Mouse (Mus musculus) ovary, postnatal 10 days (tissue): ENCODE measurements around the gene Lrrc25.
"Not testable (repeated sequence)": the region's sequence is repeated elsewhere in the genome, so short reads cannot be mapped to it uniquely, and the experiment has no call there.

Experiments used
- DNase-seq: peaks from one replicate; pipeline ENCODE4 v3.0.0; 2022; ENCODE audit warnings: low spot score

The Lrrc25 gene

DNA sequence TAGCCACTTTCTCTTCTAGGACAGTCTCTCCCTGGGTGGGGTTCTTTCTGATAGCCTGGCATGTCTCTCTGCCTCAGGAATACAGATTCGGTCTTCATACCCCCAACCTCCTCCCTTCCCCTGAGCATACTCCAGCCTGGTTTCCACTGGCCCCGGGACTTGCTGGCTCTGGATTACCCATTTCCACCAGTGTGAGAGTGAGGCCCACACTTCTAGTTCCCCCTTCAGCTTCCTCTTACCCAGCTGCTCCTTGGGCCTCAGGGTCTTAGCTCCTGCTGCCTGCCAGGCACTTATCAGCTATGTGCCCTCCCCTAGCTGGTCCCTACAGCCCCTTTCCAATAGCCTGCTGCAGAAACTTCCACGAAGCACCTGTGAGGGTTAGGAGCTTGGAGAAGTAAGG is at the start of gene Lrrc25:
Gene Lrrc25, plus strand, starts transcription at position 262 of the 400 bp plus-strand sequence.
- DNase-seq, result no peak

DNA sequence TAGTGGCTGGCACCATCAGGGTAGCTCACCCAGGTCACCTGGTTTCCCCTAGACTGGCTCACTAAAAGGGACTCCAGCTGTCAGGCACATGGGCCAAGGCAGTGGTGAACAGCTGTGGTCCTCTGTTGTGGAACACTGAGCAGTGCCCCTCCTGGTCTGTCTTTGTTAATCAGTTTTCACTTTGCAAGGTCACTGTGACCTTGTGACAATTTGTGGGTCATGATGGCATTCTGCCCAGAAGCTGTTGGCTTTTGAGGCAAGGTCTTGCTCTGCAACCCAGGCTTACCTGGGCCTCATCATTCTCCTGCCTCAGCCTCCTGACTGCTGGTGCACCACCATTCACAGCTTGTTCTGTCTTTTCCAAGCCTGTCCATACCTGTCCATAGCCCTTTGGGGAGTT is 45.6 kb upstream of the Lrrc25 start:
- DNase-seq, result no peak

DNA sequence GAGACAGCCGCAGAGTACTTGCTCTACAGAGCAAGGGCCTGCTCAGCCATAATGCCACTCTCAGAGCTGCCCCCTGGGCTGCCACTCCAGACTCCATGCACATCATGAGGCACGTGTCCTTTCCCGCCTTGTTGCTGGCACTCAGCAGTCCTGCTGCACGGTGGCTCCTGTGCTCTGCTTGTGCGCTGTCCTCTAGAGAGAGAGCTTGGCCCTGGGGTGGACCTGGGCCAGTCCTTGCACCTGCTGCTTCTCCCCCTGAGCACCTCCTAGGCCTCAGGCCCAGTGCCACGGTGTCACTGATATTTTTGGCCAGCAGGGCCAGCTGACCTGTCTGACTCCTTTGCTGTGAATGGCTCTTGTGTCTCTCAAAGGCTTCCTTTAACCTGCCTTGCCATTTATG is 45.0 kb upstream of the Lrrc25 start:
- no peak for DNase-seq

DNA sequence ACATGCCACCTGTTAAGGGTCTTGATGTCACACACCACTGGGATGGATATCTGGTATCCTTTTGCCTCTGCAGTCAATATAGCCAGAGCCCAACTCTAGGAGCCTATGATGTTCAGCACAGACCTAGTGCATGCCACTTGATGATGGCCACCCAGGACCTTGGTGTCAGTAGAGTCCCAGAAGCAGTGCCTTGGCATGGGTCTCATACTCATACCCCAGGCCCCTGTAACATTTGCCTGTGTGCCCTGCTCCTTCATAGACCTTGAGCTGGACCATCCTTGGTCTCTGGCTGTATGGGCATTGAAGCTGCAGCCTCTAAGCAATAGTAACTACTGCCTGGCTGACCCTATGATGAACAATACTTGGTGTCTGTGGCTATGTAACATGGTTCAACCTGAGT is 41.7 kb upstream of the Lrrc25 start:
- no peak for DNase-seq

DNA sequence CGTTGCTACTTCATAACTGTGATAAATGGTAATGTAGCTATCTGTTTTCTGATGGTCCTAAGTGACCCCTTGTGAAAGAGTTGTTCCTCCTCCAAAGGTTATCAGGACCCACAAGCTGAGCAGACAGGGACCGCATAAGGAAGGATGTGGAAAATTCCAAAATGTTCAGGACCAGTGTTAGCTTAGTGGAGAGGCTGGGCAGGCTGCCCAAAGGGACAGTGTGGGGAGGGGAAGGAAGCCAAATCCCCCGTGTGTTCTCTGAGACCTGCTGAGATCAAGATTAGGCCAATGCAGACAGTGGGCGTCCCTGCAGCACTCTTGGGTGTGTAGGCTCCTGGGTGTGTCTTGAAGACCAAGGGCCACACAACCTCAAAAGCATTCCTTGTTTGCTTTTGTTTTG is 41.0 kb upstream of the Lrrc25 start:
- no peak for DNase-seq

DNA sequence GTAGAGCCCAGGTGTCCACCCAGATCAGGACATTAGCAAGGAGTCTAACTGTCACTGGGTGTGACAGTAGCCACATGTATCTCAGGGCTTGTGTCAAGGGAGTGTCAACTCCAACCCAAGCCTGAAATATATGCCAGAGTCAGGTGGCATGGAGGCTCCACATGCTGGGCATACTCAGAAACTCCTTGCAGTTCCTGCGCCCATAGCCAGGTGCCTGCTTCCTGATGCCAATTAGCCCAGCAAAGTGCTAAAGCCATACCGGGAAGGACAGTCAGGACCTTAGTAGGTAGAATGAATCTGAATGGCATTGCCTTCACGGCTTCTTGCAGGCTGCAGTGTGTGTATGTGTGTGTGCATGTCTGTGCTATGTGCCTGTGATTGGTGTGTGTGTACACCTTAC is 38.7 kb upstream of the Lrrc25 start:
- no peak for DNase-seq

DNA sequence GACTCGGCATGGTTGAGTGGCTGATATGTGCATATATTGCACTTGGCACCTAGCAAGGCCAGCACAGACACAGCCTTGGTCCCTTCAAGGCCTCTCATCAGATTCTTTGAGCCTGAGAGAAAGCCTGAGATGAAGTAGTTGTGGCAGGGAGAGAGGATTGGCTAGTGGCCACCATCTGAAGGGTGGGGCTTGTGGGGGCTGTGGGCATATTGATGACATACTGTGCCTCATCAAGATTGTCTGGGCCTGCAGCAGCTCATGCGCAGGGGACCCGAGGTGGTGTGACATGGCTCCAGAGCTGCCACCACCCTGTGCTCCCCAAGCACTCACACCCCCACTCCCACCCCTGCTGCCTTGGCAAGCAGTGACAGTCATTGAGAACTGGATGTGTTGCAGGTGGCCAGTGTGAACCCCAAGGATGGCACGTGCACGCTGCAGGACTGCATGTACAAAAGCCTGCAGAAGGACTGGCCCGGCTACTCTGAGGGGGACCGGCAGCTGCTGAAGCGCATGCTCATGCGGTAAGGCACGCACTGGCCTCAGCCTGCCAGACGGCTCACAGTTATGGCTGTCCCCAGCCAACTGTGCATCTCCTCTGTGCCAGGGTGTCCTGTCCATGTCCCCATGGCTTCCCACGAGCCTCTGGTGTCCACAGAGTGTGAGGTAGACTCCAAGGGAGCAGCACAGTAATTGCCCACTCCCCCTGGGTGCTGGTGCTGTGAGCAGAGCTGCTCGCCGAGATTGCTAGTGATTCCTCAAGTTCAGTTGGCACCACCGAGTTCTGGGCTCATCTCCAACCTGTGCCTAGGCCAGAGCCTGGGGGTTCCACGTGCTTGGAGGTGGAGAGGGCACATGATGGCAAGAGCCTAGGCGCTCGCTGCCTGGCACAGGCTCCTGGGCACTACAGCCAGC is 32.2 kb upstream of the Lrrc25 start:
- DNase-seq, result no peak

DNA sequence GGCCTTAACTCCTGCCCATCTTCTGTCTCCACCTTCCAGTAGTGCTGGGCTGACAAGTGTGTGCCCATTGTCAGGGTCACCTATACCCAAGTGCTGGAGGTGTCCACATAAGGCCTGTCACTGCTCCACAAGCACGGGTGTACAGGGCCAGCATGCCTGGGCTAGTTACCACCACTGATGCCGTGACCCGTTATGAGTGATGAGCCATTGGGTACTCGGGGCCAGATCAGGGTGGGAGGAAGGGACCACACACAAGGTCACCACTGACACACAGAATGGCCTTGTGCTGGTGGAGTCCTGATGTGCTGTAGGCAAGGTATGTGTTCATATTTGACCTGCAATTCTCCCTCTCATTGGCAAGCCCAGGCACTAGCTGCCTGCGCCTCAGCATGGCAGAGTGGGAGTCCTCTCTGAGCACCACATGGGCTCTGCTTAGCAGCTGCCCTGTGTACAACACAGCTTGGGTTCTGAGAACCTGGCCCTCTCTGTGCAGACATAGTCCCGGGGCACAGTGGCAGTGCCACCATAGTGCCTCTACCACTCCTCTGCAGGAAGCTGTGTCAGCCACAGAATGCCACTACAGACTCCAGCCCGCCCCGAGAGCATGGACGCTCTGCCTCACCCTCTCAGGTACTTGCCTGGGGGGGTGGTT is 31.2 kb upstream of the Lrrc25 start:
- DNase-seq, result no peak

DNA sequence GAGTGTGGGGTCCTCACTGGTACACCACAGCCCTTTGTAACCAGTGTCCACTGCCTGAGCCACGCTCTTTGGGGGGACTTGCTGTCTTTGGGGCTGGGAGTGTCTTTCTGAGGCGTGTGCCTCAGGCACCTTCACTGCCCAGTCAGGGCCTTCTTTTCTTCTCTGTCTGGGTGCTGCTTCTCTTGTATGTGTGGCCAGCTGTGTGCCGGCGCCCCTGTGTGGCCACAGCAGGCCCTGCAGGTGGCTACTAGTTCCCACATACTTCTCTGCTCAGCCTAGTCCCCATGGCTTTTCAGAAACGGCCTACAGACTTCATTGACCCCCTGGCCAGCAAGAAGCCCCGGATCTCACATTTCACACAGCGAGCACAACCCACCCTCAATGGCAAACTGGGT is 30.7 kb upstream of the Lrrc25 start:
- no peak for DNase-seq

DNA sequence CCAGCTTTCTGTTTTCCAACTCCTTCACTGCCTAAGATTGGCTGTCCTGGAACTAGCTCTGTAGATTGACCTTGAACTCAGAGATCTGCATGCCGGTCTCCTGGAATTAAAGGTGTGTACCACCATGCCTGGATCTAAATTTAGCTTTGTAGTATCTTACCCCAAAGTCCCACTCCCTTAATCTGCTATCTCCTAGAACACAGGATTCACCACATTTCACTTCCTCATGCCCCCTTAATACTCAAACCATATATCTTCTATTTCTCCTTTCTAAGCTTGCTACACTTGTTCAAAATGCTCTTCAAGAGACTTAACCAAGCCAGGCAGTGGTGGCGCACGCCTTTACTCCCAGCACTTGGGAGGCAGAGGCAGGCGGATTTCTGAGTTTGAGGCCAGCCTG is 28.0 kb upstream of the Lrrc25 start:
- not testable (repeated sequence) for DNase-seq

DNA sequence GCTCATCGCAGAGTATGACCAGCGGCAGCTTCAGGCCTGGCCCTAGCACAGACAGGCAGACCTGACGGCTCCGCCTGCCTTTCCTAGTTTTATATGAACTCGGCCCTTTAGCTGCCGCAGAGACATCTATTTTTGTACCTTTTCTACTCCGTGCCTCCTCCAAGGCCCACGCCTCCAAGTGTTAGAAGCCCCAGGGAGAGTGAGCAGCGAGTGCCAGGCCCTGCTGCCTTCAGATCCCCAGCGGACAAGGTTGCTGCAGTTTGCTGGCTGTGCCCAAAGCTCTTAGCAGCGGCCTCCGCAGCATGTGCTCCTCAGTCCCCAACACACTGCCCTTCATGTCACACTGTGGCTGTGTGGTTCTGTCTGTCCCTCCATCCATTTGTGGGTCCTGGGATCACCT is 24.4 kb upstream of the Lrrc25 start:
- no peak for DNase-seq

DNA sequence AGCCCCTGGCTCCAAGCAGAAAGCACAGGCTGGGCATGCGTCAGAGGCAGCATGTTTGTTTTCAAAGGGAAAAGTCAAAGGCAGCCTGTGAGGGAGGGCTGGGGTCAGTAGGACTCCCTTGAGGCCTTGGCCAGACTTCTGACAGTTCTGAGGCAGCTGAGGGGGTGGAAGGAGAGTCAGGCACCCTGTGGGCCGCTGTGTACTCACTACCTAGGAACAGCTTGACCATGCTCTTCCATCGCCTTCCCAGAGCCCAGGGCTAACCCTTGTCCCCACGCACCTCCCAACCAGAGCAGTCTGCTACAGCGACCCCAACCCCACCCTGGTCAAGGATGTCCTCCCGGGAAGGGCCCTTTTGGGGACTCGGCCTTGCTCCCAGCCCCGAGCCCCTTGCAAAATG is 22.8 kb upstream of the Lrrc25 start:
- no peak for DNase-seq

DNA sequence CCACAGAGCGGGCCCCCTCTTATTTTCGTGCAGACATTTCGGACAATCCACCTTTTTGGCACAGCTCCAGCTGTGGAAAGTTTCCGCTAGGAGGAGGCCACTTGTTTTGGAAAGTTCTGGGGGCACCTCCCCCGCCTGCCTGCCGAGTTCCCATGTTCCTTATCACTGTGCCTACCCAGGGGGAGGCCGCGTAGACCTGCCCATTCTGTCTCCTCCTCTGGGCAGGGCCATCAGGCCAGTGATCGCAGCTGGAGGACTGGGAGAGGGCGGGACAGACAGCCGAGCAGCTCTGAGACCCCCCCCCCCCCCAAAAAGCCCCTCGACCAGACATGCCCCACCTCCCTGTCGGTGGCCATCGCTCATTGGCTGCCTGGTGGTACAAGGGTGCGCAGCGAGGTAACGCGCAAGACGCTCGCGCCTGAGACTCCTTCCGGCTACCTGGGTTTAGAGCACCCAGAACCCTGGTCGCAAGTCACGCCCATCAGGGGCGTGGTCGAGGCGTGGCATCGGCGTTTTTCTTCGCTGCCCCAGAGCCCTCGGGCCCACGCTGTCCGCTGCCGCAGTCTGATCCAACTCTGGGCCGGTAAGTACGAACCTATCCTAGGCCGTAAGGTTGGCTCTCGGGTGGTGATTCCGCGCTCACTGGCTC is 21.9 kb upstream of the Lrrc25 start, which contains the start of gene Isyna1:
Gene Isyna1, plus strand, starts transcription at position 413 of the 649 bp plus-strand sequence.
- peak; percentile 66 for DNase-seq

DNA sequence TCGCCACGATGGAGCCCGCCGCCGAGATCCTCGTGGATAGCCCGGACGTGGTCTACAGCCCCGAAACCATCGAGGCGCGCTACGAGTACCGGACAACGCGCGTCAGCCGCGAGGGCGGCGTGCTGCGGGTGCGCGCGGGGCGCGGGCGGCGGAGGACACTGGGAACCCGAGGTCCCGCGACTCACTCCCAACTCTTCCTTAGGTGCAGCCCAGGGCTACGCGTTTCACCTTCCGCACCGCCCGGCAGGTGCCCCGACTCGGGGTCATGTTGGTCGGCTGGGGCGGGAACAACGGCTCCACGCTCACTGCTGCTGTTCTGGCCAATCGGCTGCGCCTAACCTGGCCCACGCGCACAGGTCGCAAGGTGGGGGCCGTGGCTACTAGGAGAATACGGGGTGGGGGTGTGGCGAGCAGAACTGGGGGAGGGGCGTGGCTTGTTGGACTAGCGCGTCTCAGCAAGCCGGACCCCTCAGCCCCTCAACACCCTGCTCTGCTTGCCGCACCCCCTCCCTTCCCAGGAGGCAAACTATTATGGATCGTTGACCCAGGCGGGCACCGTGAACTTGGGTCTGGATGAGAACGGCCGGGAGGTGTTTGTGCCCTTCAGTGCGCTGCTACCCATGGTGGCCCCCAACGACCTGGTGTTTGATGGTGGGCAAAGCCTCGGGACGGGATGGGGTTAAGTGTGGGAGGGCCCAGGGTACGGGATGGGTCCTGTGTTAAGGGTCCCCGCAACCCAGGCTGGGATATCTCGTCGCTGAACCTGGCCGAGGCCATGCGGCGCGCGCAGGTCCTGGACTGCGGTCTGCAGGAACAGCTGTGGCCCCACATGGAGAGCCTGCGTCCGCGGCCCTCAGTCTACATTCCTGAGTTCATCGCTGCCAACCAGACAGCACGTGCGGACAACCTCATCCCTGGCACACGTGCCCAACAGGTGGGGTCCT is 21.1 kb upstream of the Lrrc25 start:
- no peak for DNase-seq

DNA sequence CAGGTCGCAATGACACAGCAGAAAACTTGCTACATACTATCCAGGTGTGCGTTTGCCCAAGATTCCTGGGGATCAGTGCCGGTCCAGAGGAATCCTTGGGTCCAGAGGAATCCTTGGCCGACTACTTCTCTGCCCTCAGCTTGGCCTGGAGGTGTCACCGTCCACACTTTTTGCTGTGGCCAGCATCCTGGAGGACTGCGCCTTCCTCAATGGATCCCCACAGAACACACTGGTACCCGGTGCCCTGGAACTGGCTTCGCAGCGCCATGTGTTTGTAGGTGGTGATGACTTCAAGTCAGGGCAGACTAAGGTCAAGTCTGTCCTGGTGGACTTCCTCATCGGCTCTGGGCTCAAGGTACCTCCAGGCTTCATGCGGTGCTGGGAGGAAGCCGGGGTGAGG is 20.1 kb upstream of the Lrrc25 start:
- DNase-seq, result no peak

DNA sequence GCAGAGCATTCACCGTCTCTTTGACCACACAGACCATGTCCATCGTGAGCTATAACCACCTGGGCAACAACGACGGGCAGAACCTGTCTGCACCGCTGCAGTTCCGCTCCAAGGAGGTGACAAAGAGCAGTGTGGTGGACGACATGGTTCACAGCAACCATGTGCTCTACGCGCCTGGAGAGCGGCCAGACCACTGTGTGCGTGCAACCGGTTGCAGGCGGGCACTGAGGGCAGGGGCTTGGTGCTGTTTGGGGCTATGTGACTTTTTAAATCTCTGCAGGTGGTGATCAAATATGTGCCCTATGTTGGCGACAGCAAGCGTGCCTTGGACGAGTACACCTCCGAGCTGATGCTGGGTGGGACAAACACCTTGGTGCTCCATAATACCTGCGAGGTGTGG is 19.7 kb upstream of the Lrrc25 start:
- DNase-seq, result no peak

DNA sequence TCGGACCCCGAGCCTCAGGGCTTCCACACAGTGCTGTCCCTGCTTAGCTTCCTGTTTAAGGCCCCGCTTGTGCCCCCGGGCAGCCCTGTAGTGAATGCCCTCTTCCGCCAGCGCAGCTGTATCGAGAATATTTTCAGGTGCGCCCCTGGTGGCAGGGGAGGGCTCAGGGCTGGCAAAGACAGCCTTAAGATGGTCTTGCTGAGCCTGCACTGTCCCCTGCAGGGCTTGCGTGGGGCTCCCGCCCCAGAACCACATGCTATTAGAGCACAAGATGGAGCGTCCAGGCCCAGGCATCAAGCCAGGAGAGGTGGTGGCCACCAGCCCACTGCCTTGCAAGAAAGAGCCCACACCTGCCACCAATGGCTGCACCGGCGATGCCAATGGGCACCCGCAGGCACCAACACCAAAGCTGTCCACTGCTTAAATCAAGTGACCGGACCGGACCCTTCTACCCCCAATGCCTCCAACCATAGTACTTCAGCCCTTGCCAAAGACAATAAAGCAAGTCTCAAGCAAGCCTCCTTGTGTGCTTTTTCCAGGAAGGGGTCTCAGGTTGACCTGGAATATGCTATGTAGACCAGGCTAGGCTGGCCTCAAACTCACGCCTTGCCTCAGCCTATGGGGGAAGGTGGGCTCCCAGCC is 19.1 kb upstream of the Lrrc25 start:
- no peak for DNase-seq

DNA sequence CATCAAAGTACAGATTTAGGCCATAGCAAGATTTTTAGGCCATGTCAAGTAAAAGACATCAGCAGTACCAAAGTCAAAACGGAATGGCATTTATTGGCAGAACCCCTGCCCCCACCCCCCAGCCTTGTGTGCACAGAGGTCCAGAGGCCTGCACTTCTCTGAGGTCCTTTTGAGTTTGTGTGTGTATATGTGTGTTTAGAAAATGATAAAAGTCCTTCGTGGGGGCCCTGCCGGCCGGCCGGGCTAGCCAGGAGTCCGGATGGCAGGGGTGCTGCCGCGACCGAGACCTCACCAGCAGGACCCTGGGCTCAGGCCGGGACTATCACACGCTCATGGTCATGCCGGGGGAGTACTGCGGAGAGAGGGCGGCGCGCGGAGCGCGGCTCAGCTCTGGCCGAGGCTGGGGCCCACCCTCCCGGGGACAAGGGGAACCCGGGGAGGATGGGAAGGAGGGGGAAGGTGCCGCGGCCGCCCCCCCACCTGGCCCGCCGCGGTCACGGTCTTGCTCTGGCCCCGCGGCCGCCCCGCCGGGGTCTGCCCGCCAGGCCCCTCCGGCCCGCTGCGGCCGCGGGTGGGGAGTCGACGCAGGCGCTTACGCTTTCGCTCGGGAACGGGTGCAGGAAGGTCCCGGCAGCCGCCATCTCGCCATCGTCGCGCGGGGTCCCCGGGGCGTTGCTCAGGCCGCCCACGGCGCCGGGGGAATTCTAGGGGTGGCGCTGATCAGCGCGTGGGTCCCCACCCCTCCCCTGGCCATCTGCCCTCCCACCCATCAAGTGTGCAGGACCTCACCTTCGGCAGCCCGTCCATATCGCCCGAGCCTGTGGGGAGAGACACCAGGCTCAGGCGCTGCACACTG is 18.3 kb upstream of the Lrrc25 start:
- DNase-seq, result no peak

DNA sequence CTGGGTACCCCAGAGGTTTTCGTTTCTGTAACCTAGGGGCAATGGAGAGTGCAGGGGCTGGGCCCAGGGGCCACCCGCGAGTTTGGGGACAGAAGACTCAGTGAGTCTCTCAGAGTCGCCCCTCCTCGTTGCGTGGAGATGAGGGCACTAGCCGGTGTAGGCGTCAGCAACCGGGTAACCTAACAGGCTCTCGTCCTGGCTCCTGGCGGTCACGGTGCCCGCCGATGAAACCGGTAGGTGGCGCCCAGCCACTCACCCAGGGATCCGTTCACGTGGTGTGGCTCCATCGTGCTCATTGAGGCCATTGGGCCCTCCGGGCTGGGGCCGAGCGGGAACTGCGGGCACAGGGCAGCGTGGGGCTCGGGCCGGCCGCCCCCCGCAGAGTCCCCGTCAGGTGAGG is 17.7 kb upstream of the Lrrc25 start:
- peak; percentile 66 for DNase-seq

DNA sequence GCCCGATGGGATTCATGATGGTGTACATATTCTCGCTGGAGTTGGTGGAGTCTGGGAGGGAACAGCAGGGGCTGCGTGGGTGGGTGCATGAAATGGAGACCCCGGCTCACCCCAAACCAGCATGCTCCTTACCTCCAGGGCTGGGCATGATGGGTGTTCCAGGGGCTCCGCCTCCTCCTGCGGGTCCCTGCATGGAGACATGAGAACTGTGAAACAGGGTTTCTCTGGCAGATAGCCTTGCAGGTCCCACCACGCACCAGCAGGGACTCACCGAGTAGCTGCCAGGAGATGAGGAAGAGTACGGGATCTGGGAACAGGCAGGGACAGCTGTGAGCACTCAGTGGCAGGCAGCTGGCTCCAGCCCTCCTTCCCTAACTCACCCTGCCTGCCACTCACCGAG is 17.2 kb upstream of the Lrrc25 start:
- no peak for DNase-seq
